Comparison of ENCODE assay signal across 48 mouse cellular contexts in the genomic region with DNA sequence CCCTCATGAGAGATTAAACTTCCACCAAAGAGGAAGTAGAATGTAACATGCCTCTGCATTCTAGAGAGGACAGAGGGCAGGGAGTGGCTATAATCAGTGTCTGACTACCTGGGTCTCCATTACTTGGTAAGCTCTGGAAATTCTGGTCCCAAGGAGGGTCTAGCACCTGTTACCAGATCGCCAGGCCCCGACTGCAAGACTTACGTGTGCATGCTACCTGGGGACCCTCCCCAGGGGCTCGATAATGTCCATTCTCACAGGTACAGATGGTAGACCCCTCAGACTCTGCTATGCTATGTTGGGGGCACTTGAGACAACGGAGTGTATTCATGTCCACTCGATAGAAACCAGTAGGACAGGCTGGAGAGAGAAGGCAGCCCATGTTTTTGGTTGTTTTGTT. TPM values are rescaled to one million over a fixed set of nuclear protein-coding genes. Genes with fewer than 3 reads are reported as not detected.
"Had no signal": no experiment of that assay in that cellular context is flagged by ENCODE, and none has a peak within 500 bp of the region (broad histone marks: within the 10 kb centered on the region; RNA-seq: fewer than 3 reads in every experiment).

No protein-coding gene starts in this region.

- H3K36me3 ChIP-seq: hindbrain, embryonic 15.5 days; intestine, embryonic 15.5 days had no signal

- H3K4me3 ChIP-seq: heart, embryonic 10.5 days; heart, embryonic 12.5 days; heart, embryonic 13.5 days; heart, embryonic 15.5 days; hindbrain, embryonic 10.5 days; hindbrain, embryonic 12.5 days; hindbrain, embryonic 13.5 days; hindbrain, embryonic 15.5 days; intestine, embryonic 15.5 days; kidney, embryonic 15.5 days; layer of hippocampus, adult 2 months had no signal

- H3K27me3 ChIP-seq: heart, embryonic 12.5 days; heart, embryonic 13.5 days; heart, embryonic 15.5 days; hindbrain, embryonic 12.5 days; hindbrain, embryonic 13.5 days; hindbrain, embryonic 15.5 days; intestine, embryonic 15.5 days; kidney, embryonic 15.5 days had no signal

- H3K4me2 ChIP-seq: heart, embryonic 11.5 days; heart, embryonic 12.5 days; heart, embryonic 13.5 days; heart, embryonic 15.5 days; hindbrain, embryonic 12.5 days; hindbrain, embryonic 13.5 days; hindbrain, embryonic 14.5 days; hindbrain, embryonic 15.5 days; intestine, embryonic 15.5 days; kidney, embryonic 15.5 days had no signal

- DNase-seq: heart, postnatal 10 days; heart, postnatal 14 days; heart, postnatal 36 days; heart, postnatal 4 days; kidney, adult 11 months; kidney, adult 18-20 months; kidney, adult 2 months; kidney, adult 8-10 months; kidney, adult 9 months; kidney, postnatal 10 days; kidney, postnatal 14 days; kidney, postnatal 36 days; kidney, postnatal 4 days; layer of hippocampus, adult 9-11 months; layer of hippocampus, postnatal 36 days had no signal

RNA-seq across cellular contexts. Expression of gene Epha1, which starts 7.9 kb away (rescaled TPM):
- total RNA-seq: layer of hippocampus, adult 2 months had no signal

RNA-seq across cellular contexts. Expression of gene Tas2r143, which starts 34.8 kb away (rescaled TPM):
- total RNA-seq: heart, postnatal 10 days; heart, postnatal 14 days; heart, postnatal 36 days; hematopoietic stem cell, adult 5-6 weeks; hindbrain, postnatal 0 days; layer of hippocampus, adult 18-20 months; layer of hippocampus, adult 2 months; layer of hippocampus, adult 8-10 months; layer of hippocampus, postnatal 14 days; layer of hippocampus, postnatal 25 days; left cerebral cortex, adult 18-20 months had no signal
- polyA plus RNA-seq: heart, embryonic 10.5 days; heart, embryonic 11.5 days; heart, embryonic 12.5 days; heart, embryonic 13.5 days; heart, embryonic 14.5 days; heart, embryonic 15.5 days; heart, embryonic 16.5 days; heart, postnatal 0 days; hindbrain, embryonic 10.5 days; hindbrain, embryonic 11.5 days; hindbrain, embryonic 12.5 days; hindbrain, embryonic 13.5 days; hindbrain, embryonic 14.5 days; hindbrain, embryonic 15.5 days; hindbrain, embryonic 16.5 days; hindbrain, postnatal 0 days; inflammation-experienced regulatory T-cells, adult 6 months; intestine, embryonic 14.5 days; intestine, embryonic 15.5 days; intestine, embryonic 16.5 days; intestine, postnatal 0 days; kidney, adult 2 months; kidney, embryonic 14.5 days; kidney, embryonic 15.5 days; kidney, embryonic 16.5 days; kidney, postnatal 0 days had no signal

RNA-seq across cellular contexts. Expression of gene Tas2r135, which starts 40.0 kb away (rescaled TPM):
- total RNA-seq: hematopoietic stem cell, adult 5-6 weeks; hindbrain, postnatal 0 days; layer of hippocampus, adult 18-20 months; layer of hippocampus, adult 2 months; layer of hippocampus, postnatal 25 days; layer of hippocampus, postnatal 36 days; left cerebral cortex, adult 18-20 months had no signal
- polyA plus RNA-seq: heart, embryonic 10.5 days; heart, embryonic 11.5 days; heart, embryonic 12.5 days; heart, embryonic 13.5 days; heart, embryonic 14.5 days; heart, embryonic 15.5 days; heart, embryonic 16.5 days; heart, postnatal 0 days; hindbrain, embryonic 10.5 days; hindbrain, embryonic 12.5 days; hindbrain, embryonic 13.5 days; hindbrain, embryonic 14.5 days; hindbrain, embryonic 15.5 days; hindbrain, embryonic 16.5 days; hindbrain, postnatal 0 days; inflammation-experienced regulatory T-cells, adult 6 months; intestine, embryonic 15.5 days; intestine, embryonic 16.5 days; intestine, postnatal 0 days; kidney, adult 2 months; kidney, embryonic 14.5 days; kidney, embryonic 15.5 days; kidney, embryonic 16.5 days; kidney, postnatal 0 days; large intestine, adult 2 months had no signal

RNA-seq across cellular contexts. Expression of gene Fam131b, which starts 40.8 kb away (rescaled TPM):
- total RNA-seq: hematopoietic stem cell, adult 5-6 weeks had no signal
- polyA plus RNA-seq: inflammation-experienced regulatory T-cells, adult 6 months; kidney, postnatal 0 days had no signal
